Mouse (Mus musculus): ENCODE measurements around the gene Hfe. TPM values are rescaled to one million over a fixed set of nuclear protein-coding genes. Genes with fewer than 3 reads are reported as not detected.

Gene Hfe
- polyA plus RNA-seq, 1 experiment from 2014 or later: 26.3 TPM

DNA sequence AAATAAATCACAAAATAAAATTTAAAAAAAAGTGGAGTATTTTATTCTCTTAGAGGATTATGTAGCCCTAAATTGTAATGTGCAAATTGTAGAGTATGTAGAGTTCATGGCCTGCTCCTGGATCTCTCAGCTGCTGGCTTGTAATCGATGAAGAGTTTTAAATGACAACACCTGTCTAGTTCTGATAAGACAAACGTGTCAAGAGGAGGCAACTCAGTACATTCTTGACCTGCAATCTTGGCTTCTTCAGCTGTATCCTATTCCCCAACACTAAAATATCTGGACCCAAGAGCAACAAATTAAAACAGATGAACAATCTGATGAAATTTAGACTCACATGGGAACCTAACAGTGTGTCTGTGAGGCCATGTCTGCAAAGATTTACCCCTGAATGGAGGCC, 21.2 kb downstream of the Hfe start:
- no peaks in the 10 kb centered on the region for H3K36me3 ChIP-seq (ENCODE audit: insufficient read depth, low read length)
- H3K4me1 ChIP-seq (ENCODE audit: insufficient read depth, low read depth, low read length): no peaks in the 10 kb centered on the region; the same call in 1 of the 2 replicates
- TF ChIP-seq CTCF (IDR thresholded peaks at IDR 0.05): no peak
- TF ChIP-seq EP300 (IDR thresholded peaks at IDR 0.05): no peak
- DNase-seq (ENCODE audit: low spot score) (no peak), ATAC-seq (no peak)
- no peak overlapping the region for H3K9ac ChIP-seq (replicated peaks; ENCODE audit: low read depth)
- H3K9me3 ChIP-seq (ENCODE audit: low read length): no peaks in the 10 kb centered on the region
- H3K27ac ChIP-seq (ENCODE audit: low read length): no peak overlapping the region
- H3K27me3 ChIP-seq (replicated peaks; ENCODE audit: insufficient read depth, low read length): no peaks in the 10 kb centered on the region
- WGBS: 61% methylated on average over 2 of the region's 2 CpGs
- no peak overlapping the region for H3K4me2 ChIP-seq (replicated peaks; ENCODE audit: low read depth, low read length)
- no peak overlapping the region for H3K4me3 ChIP-seq (ENCODE audit: low read depth, low read length)

DNA sequence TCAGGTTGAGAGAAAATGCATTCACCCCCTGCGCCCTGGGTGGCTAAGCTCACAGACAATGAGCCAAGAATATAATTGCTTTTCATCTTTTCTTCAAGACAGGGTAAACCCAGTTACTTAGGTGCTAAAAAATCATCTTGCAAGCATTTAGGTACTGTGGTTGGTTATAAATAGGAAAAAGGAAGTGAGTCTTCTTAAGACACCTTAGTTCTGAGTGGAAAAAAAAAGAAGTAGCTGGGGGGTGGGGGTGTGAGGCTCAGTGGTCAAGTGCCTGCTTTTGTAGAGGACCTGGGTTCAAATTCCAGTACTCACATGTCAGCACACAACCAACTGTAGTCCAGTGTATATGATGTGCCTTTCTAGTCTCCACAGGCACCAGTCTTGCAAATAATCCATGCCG, 21.7 kb downstream of the Hfe start:
- Histone ChIP-seq H3K27me3 (replicated peaks; ENCODE audit: insufficient read depth, low read length) (no peaks in the 10 kb centered on the region), H3K9me3 (ENCODE audit: low read length) (no peaks in the 10 kb centered on the region), H3K36me3 (ENCODE audit: insufficient read depth, low read length) (no peaks in the 10 kb centered on the region), H3K27ac (ENCODE audit: low read length) (no peak overlapping the region), H3K9ac (replicated peaks; ENCODE audit: low read depth) (no peak overlapping the region), H3K4me3 (ENCODE audit: low read depth, low read length) (no peak overlapping the region), H3K4me2 (replicated peaks; ENCODE audit: low read depth, low read length) (no peak overlapping the region), H3K4me1 (ENCODE audit: insufficient read depth, low read depth, low read length) (no peaks in the 10 kb centered on the region; the same call in 1 of the 2 replicates)
- no peak for DNase-seq (ENCODE audit: low spot score)
- WGBS: 96% methylated on average over 2 of the region's 2 CpGs
- TF ChIP-seq CTCF (IDR thresholded peaks at IDR 0.05): no peak
- TF ChIP-seq EP300 (IDR thresholded peaks at IDR 0.05): no peak
- ATAC-seq: no peak

DNA sequence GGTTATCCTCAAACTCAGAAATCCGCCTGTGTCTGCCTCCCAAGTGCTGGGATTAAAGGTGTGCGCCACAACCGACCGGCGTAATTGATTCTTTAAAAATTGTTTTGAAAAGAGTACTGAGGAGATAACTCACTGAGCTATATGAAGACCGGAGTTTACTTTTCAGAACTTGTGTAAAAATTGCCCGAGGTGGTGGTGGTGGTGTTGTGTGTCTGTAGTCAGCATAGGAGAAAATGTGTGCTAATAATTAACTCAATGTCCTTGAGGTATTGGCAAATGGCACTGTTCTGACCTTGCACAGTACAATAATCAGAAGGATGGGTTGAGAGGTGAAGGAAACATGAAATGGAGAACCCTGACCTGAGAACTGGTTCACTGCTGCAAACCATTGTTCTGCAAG, 22.7 kb downstream of the Hfe start:
- WGBS: 86% methylated on average over 7 of the region's 7 CpGs
- Histone ChIP-seq H3K4me3 (ENCODE audit: low read depth, low read length) (no peak overlapping the region), H3K27me3 (replicated peaks; ENCODE audit: insufficient read depth, low read length) (no peaks in the 10 kb centered on the region), H3K4me1 (ENCODE audit: insufficient read depth, low read depth, low read length) (peaks cover 4% of the 10 kb centered on the region; the same call in 1 of the 2 replicates), H3K9me3 (ENCODE audit: low read length) (no peaks in the 10 kb centered on the region), H3K9ac (replicated peaks; ENCODE audit: low read depth) (no peak overlapping the region; the same call in 1 of the 2 replicates), H3K36me3 (ENCODE audit: insufficient read depth, low read length) (no peaks in the 10 kb centered on the region), H3K27ac (ENCODE audit: low read length) (no peak overlapping the region), H3K4me2 (replicated peaks; ENCODE audit: low read depth, low read length) (no peak overlapping the region)
- DNase-seq (ENCODE audit: low spot score): no peak
- ATAC-seq: no peak
- TF ChIP-seq EP300 (IDR thresholded peaks at IDR 0.05): no peak
- TF ChIP-seq CTCF (IDR thresholded peaks at IDR 0.05): no peak

DNA sequence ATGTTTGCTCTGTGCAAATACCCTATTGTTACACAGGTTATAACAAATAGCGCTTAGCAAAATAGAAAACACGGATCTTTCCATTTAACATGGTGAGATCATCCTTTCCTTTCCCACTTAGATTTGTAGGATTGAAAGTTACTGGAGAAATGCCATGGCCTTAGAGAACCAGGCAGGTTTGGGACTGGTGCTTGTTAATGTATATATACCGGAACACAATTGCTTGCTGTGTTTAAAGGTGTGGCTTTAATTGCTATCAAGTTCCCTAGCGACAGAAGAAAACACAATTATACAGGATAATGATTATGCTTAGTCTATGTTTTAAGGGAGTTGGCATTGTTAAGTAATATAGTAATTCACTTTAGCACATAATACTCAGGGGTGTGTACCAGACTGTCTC, 23.5 kb downstream of the Hfe start:
- Histone ChIP-seq H3K4me1 (ENCODE audit: insufficient read depth, low read depth, low read length) (peaks cover 5% of the 10 kb centered on the region; the same call in 1 of the 2 replicates), H3K27ac (ENCODE audit: low read length) (no peak overlapping the region), H3K4me2 (replicated peaks; ENCODE audit: low read depth, low read length) (no peak overlapping the region), H3K4me3 (ENCODE audit: low read depth, low read length) (no peak overlapping the region), H3K9ac (replicated peaks; ENCODE audit: low read depth) (no peak overlapping the region), H3K9me3 (ENCODE audit: low read length) (no peaks in the 10 kb centered on the region), H3K36me3 (ENCODE audit: insufficient read depth, low read length) (no peaks in the 10 kb centered on the region), H3K27me3 (replicated peaks; ENCODE audit: insufficient read depth, low read length) (no peaks in the 10 kb centered on the region)
- no peak for TF ChIP-seq CTCF (IDR thresholded peaks at IDR 0.05)
- no peak for TF ChIP-seq EP300 (IDR thresholded peaks at IDR 0.05)
- DNase-seq (ENCODE audit: low spot score) (peak; percentile 38), ATAC-seq (no peak)
- WGBS: 63% methylated on average over 4 of the region's 4 CpGs

DNA sequence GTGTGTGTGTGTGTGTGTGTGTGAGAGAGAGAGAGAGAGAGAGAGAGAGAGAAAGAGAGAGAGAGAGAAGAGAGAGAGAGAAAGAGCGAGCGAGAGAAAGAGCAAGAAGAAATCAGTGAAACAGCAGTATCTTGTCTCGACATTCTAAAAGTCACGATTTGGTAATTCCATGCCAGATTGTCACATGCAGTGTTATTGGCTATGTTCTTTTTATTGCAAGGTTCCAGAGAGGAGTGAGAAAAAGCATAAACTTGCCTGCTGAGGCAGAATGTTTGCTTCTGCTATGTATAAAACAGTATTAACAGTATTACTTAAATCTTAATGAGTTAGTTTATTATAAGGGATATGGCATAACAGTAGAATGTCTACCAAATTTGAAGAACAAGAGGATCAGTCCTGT, 24.7 kb downstream of the Hfe start:
- Histone ChIP-seq H3K36me3 (ENCODE audit: insufficient read depth, low read length) (no peaks in the 10 kb centered on the region), H3K4me1 (ENCODE audit: insufficient read depth, low read depth, low read length) (peaks cover 5% of the 10 kb centered on the region; the same call in 1 of the 2 replicates), H3K9ac (replicated peaks; ENCODE audit: low read depth) (peak overlapping the region; percentile 45; the same call in 1 of the 2 replicates), H3K27ac (ENCODE audit: low read length) (peak overlapping the region; percentile 91), H3K4me3 (ENCODE audit: low read depth, low read length) (peak overlapping the region; percentile 42), H3K4me2 (replicated peaks; ENCODE audit: low read depth, low read length) (peak overlapping the region; percentile 63), H3K9me3 (ENCODE audit: low read length) (no peaks in the 10 kb centered on the region), H3K27me3 (replicated peaks; ENCODE audit: insufficient read depth, low read length) (no peaks in the 10 kb centered on the region)
- DNase-seq (ENCODE audit: low spot score) (peak; percentile 67), ATAC-seq (no peak)
- WGBS: 25% methylated on average over 4 of the region's 4 CpGs
- TF ChIP-seq EP300 (IDR thresholded peaks at IDR 0.05): no peak
- TF ChIP-seq CTCF (IDR thresholded peaks at IDR 0.05): no peak

- TF ChIP-seq EP300 (IDR thresholded peaks at IDR 0.05): no peak
- no peak for TF ChIP-seq CTCF (IDR thresholded peaks at IDR 0.05)
- Histone ChIP-seq H3K27ac (ENCODE audit: low read length) (peak overlapping the region; percentile 91), H3K36me3 (ENCODE audit: insufficient read depth, low read length) (no peaks in the 10 kb centered on the region), H3K9ac (replicated peaks; ENCODE audit: low read depth) (peak overlapping the region; percentile 45), H3K4me1 (ENCODE audit: insufficient read depth, low read depth, low read length) (peaks cover 5% of the 10 kb centered on the region; the same call in 1 of the 2 replicates), H3K27me3 (replicated peaks; ENCODE audit: insufficient read depth, low read length) (no peaks in the 10 kb centered on the region), H3K4me2 (replicated peaks; ENCODE audit: low read depth, low read length) (peak overlapping the region; percentile 63), H3K4me3 (ENCODE audit: low read depth, low read length) (peak overlapping the region; percentile 42), H3K9me3 (ENCODE audit: low read length) (no peaks in the 10 kb centered on the region)
- ATAC-seq (no peak), DNase-seq (ENCODE audit: low spot score) (peak; percentile 80)
- 2% methylated on average over 15 of the region's 15 CpGs for WGBS
These were observed 25.4 kb downstream of the Hfe start for GRCm38 (mm10) chr13:23685121-23685861.
